Mouse (Mus musculus): Measurements from ENCODE around the gene Cyp11a1.

The Cyp11a1 gene

DNA sequence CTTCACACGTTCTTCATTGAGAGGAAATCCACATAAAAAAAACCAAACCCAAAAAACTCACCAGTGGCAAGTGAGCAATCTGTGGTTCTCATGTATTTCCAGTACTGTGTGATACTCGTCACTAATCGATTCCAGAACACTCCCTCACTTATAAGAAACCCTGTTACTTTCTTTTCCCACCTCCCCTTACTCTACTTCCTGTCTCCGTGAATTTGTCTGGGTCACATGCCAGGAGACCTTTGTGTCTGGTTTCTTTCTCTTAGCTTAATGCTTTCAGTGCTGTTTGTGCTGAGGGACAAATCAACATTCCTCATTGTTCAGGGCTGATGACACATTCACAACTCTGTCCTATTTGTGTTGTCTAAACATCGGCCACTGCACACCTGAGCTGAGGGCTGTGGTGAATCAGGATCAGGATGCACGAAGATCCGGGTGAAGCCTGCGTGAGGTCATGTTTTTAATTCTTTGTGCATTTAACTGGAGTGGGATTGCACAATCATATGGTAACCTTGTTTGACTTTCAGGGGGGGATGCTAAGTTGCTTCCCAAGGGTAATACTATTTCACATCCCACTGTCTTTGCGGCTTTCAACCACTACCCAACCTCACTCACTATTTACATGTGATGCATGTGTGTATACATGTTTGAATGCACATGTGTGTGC lies 33.3 kb upstream of the Cyp11a1 start:
- in situ Hi-C loops (cut with MboI, MseI): no loop called here

GRCm38 (mm10) chr9:57973440-57974066 lies 32.7 kb upstream of the Cyp11a1 start:
- in situ Hi-C loops (cut with MboI, MseI): no loop called here

GRCm38 (mm10) chr9:57974221-57974620 lies 32.0 kb upstream of the Cyp11a1 start:
- in situ Hi-C loops (cut with MboI, MseI): no loop called here

GRCm38 (mm10) chr9:57975200-57975821 lies 30.9 kb upstream of the Cyp11a1 start:
- in situ Hi-C loops (cut with MboI, MseI): no loop called here

DNA sequence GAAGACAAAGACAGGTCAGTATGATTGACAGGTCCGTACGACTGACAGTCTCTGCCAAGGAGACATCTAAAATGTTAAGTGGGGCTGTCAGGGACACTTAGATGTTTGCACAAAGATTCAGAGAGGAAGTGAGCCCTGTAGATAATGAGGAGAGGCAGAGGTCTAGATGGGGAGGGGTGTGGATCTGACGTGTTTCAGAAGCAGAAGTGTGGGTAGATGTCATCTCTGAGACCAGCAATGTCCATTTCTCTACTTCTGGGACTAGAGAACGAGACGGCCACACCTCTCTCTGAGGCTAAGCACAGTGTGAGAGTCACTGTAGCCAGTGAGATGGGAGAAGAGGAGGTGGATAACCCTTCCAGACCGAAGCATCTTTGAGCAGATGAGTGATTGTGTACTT lies 28.2 kb upstream of the Cyp11a1 start:
- in situ Hi-C loops (cut with MboI, MseI): no loop called here

GRCm38 (mm10) chr9:57978858-57979257 lies 27.4 kb upstream of the Cyp11a1 start:
- in situ Hi-C loops (cut with MboI, MseI): no loop called here

- in situ Hi-C loops (cut with MboI, MseI): no loop called here
Measured at GRCm38 (mm10) chr9:57980570-57980969, 25.6 kb upstream of the Cyp11a1 start.

- in situ Hi-C loops (cut with MboI, MseI): no loop called here
Measured at GRCm38 (mm10) chr9:57985304-57985703, 20.9 kb upstream of the Cyp11a1 start.

- in situ Hi-C loops (cut with MboI, MseI): no loop called here
Measured at GRCm38 (mm10) chr9:57986293-57986692, 19.9 kb upstream of the Cyp11a1 start.

- in situ Hi-C loops (cut with MboI, MseI): no loop called here
Measured at GRCm38 (mm10) chr9:57988098-57988497, 18.1 kb upstream of the Cyp11a1 start.

- in situ Hi-C loops (cut with MboI, MseI): no loop called here
Measured at GRCm38 (mm10) chr9:57989309-57989708, 16.9 kb upstream of the Cyp11a1 start.

- in situ Hi-C loops (cut with MboI, MseI): loop anchor here (5.0 kb wide), 2 partner anchors 53 to 128 kb away; no protein-coding TSS in a partner anchor
Measured at GRCm38 (mm10) chr9:57990438-57991110, 15.6 kb upstream of the Cyp11a1 start.

DNA sequence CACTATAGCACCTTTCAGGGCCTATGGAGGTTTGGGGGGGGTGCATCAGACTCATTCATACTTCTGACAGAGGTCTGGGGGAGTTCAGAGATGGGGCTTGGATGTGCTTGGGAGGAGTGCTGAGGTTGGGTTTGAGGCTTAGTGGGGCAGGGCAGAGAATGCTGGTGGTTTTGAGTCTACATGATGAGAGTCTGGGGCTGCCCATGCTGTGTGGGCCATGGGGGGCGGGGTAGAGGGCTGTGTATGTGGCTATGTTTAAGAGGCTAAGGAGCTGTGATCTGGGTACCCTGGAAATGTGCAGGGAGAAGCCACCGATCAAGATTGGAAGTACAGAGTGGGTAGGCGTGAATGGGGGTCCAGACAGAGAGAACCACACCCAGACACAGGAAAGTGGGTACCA lies 14.2 kb upstream of the Cyp11a1 start:
- in situ Hi-C loops (cut with MboI, MseI): loop anchor here (5.0 kb wide), 2 partner anchors 55 to 130 kb away; no protein-coding TSS in a partner anchor

DNA sequence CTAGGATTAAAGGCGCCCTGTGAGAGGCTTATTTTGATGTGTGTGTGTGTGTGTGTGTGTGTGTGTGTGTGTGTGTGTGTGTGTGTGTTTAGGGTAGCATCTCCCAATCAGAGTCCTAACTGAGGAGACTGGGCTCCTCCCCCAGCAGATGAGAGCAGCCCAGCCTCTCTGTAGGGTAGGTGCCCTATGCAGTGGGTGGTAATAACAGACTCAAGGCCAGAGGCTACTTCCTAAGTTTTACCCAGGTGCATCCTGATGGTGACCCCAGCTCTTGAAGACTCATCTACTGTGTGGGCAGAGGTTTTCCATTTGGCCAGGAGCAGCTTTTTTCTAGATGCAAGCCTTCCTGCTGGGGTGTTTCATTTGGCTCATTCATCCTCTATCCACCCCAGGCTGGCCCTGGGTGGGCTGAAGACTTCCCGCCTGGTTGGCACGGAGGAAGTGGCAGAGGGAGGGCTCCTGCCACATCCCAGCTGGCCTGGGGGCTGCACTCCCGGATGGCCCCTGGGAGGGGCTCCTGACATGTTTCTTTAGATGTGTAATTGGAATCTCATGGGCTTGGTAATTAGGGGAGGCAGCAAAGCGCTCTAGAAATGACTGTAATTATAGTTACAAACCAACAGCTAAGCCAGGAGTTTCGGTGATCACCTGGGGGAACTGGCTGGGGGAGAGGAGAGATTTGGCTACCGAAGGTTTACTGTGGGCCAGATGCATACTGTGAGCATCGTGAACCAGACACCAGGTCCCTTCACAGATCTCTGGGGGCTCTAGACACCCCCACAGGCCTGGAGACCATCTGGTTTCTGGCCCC lies 13.2 kb upstream of the Cyp11a1 start:
- in situ Hi-C loops (cut with MboI, MseI): loop anchor here (5.0 kb wide), 2 partner anchors 56 to 131 kb away; no protein-coding TSS in a partner anchor

DNA sequence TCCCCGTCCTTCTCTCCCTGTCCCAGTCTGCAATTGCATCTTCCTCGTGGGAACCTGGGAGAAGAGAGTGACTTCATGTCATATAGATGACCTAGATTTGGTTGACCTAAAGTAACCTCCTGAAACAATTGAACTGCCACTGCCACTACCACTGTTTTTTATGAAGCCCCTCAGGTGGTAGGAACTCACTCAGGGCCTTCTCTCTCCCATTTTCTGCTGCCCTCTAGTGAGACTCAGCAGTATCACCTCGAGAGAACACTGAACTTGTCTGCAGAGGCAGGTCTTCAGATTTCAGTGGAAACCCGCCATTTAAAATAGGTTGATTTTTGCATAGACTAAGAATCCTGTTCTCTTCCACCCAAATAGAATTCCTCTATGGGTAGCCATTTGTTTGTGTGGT lies 10.9 kb upstream of the Cyp11a1 start:
- in situ Hi-C loops (cut with MboI, MseI): no loop called here

DNA sequence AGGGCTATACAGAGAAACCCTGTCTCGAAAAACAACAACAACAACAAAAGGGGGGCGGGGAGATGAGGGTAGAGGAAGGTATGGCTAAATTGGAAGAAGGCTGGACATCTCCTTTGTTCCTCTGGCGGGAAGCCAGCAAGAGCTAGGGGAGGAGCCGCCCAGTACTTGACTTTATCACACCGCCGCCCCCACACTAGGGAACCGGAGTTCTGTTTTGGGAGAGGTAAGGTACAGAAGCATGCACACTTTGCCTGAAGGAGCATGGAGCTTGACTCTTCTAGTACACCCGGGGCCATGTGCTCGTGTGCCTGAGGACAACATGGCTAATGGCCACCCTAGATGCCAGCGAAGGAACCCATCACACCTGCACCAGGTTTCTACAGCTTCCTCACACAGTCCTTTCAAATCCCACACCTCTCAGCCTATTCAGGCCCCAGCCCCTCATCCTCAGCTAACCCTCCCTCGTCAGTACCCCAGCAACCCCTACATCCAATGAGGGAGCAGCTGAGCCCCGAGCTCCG lies 8.6 kb upstream of the Cyp11a1 start:
- in situ Hi-C loops (cut with MboI, MseI): no loop called here

DNA sequence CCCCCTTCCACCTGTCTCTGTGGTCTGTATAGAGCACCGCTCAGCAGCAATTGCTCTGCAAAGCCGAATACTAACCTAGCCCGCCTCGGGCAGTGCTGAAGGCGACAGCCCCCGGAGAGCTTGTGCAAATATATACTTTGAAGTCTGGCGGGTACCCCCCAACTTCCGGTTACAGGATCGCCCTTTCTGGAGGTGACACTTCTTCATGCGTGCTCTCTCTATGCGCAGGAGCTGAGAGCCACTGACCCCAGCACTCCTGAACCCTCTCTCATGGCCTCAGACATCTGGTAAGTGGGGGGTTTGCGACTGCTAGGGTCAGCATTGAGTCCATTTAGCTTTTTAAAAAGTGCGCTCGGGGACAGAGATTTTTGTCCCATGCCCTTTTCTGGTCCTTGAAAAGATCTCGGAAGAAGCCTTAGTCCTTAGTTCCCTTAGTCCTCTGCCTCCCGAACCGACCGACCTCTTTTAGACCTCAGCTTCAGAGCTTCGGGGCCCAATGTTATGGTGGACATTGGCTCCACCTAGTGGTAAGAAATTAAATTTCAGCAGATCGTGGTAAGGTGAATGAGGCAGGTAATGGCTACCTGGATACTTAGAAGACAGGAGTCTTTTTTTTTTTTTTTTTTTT lies 8.1 kb upstream of the Cyp11a1 start:
- in situ Hi-C loops (cut with MboI, MseI): no loop called here

DNA sequence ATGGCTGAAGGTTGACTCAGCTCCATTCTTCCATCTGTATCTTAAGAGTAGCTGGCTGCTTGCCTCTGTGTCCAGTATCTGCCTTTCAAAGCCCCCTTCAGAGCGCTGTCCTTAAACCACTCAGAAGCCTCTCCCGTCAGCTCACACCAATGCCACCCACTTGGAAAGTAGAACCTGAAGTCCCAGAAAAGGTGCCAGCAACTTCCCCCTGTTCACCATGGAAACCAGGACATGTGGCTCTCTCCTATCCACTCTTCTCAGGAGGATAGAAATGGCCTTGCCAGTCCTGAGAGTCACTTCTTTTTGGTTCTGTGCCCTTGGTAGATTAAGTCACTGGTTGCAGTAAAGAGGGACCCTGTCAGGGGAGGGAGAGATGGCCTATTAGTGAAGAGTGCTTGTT lies 7.5 kb upstream of the Cyp11a1 start:
- in situ Hi-C loops (cut with MboI, MseI): no loop called here

GRCm38 (mm10) chr9:57999676-58000075 lies 6.5 kb upstream of the Cyp11a1 start:
- in situ Hi-C loops (cut with MboI, MseI): no loop called here

DNA sequence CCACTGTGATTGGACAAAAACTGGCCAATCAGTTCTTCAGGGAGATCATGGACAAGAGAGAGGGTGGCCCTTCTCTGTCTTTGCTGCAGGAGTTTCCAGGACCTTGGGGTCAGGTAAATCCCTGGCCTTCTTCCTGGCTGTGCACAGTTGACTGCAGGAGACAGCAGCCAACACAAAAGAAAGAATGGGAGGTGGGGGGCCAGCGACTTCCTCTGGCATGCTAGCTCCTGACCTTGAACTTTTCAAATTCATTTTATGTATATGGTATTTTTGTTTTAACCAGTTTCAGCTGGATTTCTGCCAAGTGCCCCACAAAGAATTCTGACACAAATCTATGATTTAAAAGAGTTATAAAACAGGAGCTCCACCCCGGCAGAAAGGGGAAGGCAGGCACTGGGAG lies 2.9 kb upstream of the Cyp11a1 start:
- in situ Hi-C loops (cut with MboI, MseI): no loop called here
